Mouse (Mus musculus): ENCODE results near the gene Pstpip1.

- TF ChIP-seq CTCF (IDR thresholded peaks at IDR 0.05; ENCODE audit: extremely low read depth, insufficient read length, insufficient replicate concordance, low read depth, low read length) (no peak), POLR2A (IDR thresholded peaks at IDR 0.05; ENCODE audit: low read depth, low read length) (no peak)
These were observed 28.3 kb downstream of the Pstpip1 start for GRCm38 (mm10) chr9:56118091-56118490.

All from small intestine, adult 2 months (tissue).